Mouse (Mus musculus): ENCODE data around the gene Tbc1d19. TPM values are rescaled to one million over a fixed set of nuclear protein-coding genes. Genes with fewer than 3 reads are reported as not detected.

Tbc1d19 gene
- total RNA-seq (2022), result 10 to 100 TPM; 42.6 to 57.3 (median 48.4) TPM

GRCm38 (mm10) chr5:53809115-53809991, at the start of gene Tbc1d19:
TSS of gene Tbc1d19 (plus strand) at chr5:53809606.
- peak; percentile 79 to 80 for DNase-seq (ENCODE audit: low spot score in 2 of 2)

- no peak for DNase-seq (ENCODE audit: low spot score in 2 of 2)
Measured at GRCm38 (mm10) chr5:53759912-53760311, 49.5 kb upstream of the Tbc1d19 start.

GRCm38 (mm10) chr5:53760914-53761313, 48.5 kb upstream of the Tbc1d19 start:
- DNase-seq (ENCODE audit: low spot score in 2 of 2), result no peak

GRCm38 (mm10) chr5:53761346-53761745, 48.1 kb upstream of the Tbc1d19 start:
- DNase-seq (ENCODE audit: low spot score in 2 of 2), result no peak

GRCm38 (mm10) chr5:53784818-53785520, 24.4 kb upstream of the Tbc1d19 start:
- DNase-seq (ENCODE audit: low spot score in 2 of 2), result no peak

- DNase-seq (ENCODE audit: low spot score in 2 of 2), result no peak
Measured at GRCm38 (mm10) chr5:53801379-53801778, 8.0 kb upstream of the Tbc1d19 start.

- no peak for DNase-seq (ENCODE audit: low spot score in 2 of 2)
Measured at GRCm38 (mm10) chr5:53819711-53820110, 10.3 kb downstream of the Tbc1d19 start.

- DNase-seq (ENCODE audit: low spot score in 2 of 2), result no peak
Measured at GRCm38 (mm10) chr5:53825886-53826285, 16.5 kb downstream of the Tbc1d19 start.

GRCm38 (mm10) chr5:53834489-53834888, 25.1 kb downstream of the Tbc1d19 start:
- DNase-seq (ENCODE audit: low spot score in 2 of 2), result no peak

GRCm38 (mm10) chr5:53841256-53841655, 31.9 kb downstream of the Tbc1d19 start:
- DNase-seq (ENCODE audit: low spot score in 2 of 2), result no peak

GRCm38 (mm10) chr5:53848294-53848942, 39.0 kb downstream of the Tbc1d19 start:
- DNase-seq (ENCODE audit: low spot score in 2 of 2), result no peak

GRCm38 (mm10) chr5:53852574-53852973, 43.2 kb downstream of the Tbc1d19 start:
- DNase-seq (ENCODE audit: low spot score in 2 of 2), result no peak

- no peak for DNase-seq (ENCODE audit: low spot score in 2 of 2)
Measured at GRCm38 (mm10) chr5:53854561-53854960, 45.2 kb downstream of the Tbc1d19 start.

GRCm38 (mm10) chr5:53856011-53856410, 46.6 kb downstream of the Tbc1d19 start:
- DNase-seq (ENCODE audit: low spot score in 2 of 2), result no peak

- no peak for DNase-seq (ENCODE audit: low spot score in 2 of 2)
Measured at GRCm38 (mm10) chr5:53865146-53865545, 55.7 kb downstream of the Tbc1d19 start.

- no peak for DNase-seq (ENCODE audit: low spot score in 2 of 2)
Measured at GRCm38 (mm10) chr5:53865991-53866390, 56.6 kb downstream of the Tbc1d19 start.

- peak in 1 of 2 experiments; percentile 26 for DNase-seq (ENCODE audit: low spot score in 2 of 2)
Measured at GRCm38 (mm10) chr5:53871665-53872312, 62.4 kb downstream of the Tbc1d19 start.

GRCm38 (mm10) chr5:53874966-53875365, 65.6 kb downstream of the Tbc1d19 start:
- no peak for DNase-seq (ENCODE audit: low spot score in 2 of 2)

GRCm38 (mm10) chr5:53880724-53881123, 71.3 kb downstream of the Tbc1d19 start:
- DNase-seq (ENCODE audit: low spot score in 2 of 2), result no peak

- DNase-seq (ENCODE audit: low spot score in 2 of 2), result no peak
Measured at GRCm38 (mm10) chr5:53881381-53881990, 72.1 kb downstream of the Tbc1d19 start.

GRCm38 (mm10) chr5:53901406-53901805, 92.0 kb downstream of the Tbc1d19 start:
- no peak for DNase-seq (ENCODE audit: low spot score in 2 of 2)

Measured in left cerebral cortex, adult 8-10 months (tissue).